Mouse (Mus musculus) gastrocnemius, postnatal 10 days (tissue): ENCODE results near the gene Olfr859. TPM values are rescaled to one million over a fixed set of nuclear protein-coding genes. Genes with fewer than 3 reads are reported as not detected.
"Not testable (repeated sequence)": the region's sequence is repeated elsewhere in the genome, so short reads cannot be mapped to it uniquely, and the experiment has no call there.

ENCODE experiments used
- DNase-seq: peaks from one replicate; pipeline ENCODE4 v3.0.0; 2021; ENCODE audit warnings: mixed read lengths
- long read RNA-seq, 2 experiments: library from polyadenylated mRNA; stranded (forward); transcript quantifications; one replicate each; pipeline ENCODE4 v2.0.0; 2021
- total RNA-seq, 2 experiments: library from RNA; stranded (reverse); gene quantifications; 2 replicates each; pipeline ENCODE4 v1.2.3; 2021

Gene Olfr859
- not detected for total RNA-seq
- long read RNA-seq, experiment 1 = 0 reads
- long read RNA-seq, experiment 2 = 0 reads

DNA sequence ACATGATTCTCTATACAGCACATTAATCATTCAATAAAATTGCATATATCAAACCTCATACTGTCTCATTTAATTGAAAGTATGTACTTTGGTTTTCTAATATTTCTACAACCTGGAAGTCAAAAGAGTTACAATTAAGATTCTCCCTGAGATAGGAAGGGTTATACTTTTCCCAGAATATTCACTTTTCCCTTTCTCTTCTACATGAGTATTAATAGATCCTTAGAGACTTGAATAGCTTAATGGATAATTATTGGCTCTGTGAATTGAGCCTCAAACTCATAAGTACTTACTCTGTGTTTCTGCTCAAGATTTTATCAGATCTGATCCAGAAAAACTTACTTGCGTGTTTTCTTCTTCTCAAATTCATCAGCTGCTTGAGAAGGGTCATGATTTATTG lies at the start of gene Olfr859:
Olfr859 (plus strand) TSS at position 301 of the 400 bp plus-strand sequence.
- not testable (repeated sequence) for DNase-seq

- no peak for DNase-seq
Observed at GRCm38 (mm10) chr9:19769136-19769535, 35.6 kb upstream of the Olfr859 start.

DNA sequence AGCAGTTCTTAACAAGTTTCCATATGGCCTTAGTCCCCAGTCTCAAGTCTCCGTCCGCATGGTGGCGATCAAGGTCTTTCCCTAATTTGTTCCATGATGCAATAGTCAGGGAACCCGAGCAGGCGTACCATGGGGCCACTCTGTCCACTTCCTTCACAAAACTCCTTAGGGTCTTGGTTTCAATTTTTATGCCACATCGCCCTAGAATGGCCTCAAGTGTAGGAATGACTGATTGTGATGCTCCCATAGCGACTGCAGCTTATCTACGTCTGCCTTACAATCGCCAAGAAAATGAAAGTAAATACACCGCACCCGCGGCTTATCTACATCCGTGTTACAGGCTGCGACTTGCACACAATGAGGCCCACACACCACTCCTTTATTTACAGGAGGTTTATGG lies 35.0 kb upstream of the Olfr859 start:
- DNase-seq = no peak

DNA sequence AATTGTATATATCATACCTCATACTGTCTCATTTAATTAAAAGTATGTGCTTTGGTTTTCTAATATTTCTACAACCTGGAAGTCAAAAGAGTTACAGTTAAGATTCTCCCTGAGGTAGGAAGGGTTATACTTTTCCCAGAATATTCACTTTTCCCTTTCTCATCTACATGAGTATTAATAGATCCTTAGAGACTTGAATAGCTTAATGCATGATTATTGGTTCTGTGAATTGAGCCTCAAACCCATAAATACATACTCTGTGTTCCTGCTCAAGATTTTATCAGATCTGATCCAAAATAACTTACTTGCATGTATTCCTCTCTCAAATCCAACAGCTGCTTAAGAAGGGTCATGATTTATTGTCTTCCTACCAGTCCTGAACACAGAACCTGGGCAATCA lies 24.7 kb upstream of the Olfr859 start, which contains the start of gene Olfr58:
Olfr58 (plus strand) TSS at position 301 of the 400 bp plus-strand sequence.
- DNase-seq = no peak

GRCm38 (mm10) chr9:19803000-19803399 lies 1.7 kb upstream of the Olfr859 start:
- no peak for DNase-seq

GRCm38 (mm10) chr9:19849647-19850046 lies 44.9 kb downstream of the Olfr859 start, which contains the start of gene Olfr860:
TSS of gene Olfr860 (minus strand) at chr9:19849747.
- DNase-seq = no peak

Other genes starting within 250 kb of the Olfr859 start
- not detected for gene Olfr854, start 237.5 kb upstream of the Olfr859 start, total RNA-seq
- gene Olfr855, start 222.3 kb upstream of the Olfr859 start, total RNA-seq = not detected
- 10 to 100 TPM; 10.8 to 13.3 TPM for gene Zfp317, start 182.8 kb upstream of the Olfr859 start, total RNA-seq
- not detected for gene Olfr857, start 95.5 kb upstream of the Olfr859 start, total RNA-seq
- not detected for gene Olfr58, start 24.6 kb upstream of the Olfr859 start, total RNA-seq
- gene Olfr860, start 44.8 kb downstream of the Olfr859 start, total RNA-seq = not detected
- not detected for gene Olfr862, start 83.1 kb downstream of the Olfr859 start, total RNA-seq
- not detected for gene Olfr77, start 112.0 kb downstream of the Olfr859 start, total RNA-seq
- not detected for gene Olfr866, start 223.1 kb downstream of the Olfr859 start, total RNA-seq